Mouse (Mus musculus) lung, postnatal 0 days (tissue): Measurements from ENCODE around the gene Stat2.

ENCODE experiments used
- CTCF ChIP-seq: IDR thresholded peaks from 2 replicates; pipeline ENCODE4 v1.5.1; 2016; ENCODE audit warnings: antibody characterized with exemption, mild to moderate bottlenecking
- EP300 ChIP-seq: IDR thresholded peaks from 2 replicates; pipeline ENCODE4 v1.6.1; 2016; ENCODE audit warnings: antibody characterized with exemption, mild to moderate bottlenecking, control low read depth

- TF ChIP-seq CTCF (no peak), EP300 (no peak)
Observed at GRCm38 (mm10) chr10:128302785-128303125, 32.4 kb downstream of the Stat2 start.
